Mouse (Mus musculus) c-Kit-positive CD71-negative TER-119-negative erythroid progenitor cells, embryonic 14.5 days (primary cell): ENCODE data around the gene Aip.
"Not testable (repeated sequence)": the region's sequence is repeated elsewhere in the genome, so short reads cannot be mapped to it uniquely, and the experiment has no call there.

Source experiments
- DNase-seq: peaks from one replicate; pipeline ENCODE4 v3.0.0-alpha.2; 2013; ENCODE audit warnings: low read depth

Gene Aip

GRCm38 (mm10) chr19:4091383-4091782, 34.3 kb downstream of the Aip start:
- no peak for DNase-seq

DNA sequence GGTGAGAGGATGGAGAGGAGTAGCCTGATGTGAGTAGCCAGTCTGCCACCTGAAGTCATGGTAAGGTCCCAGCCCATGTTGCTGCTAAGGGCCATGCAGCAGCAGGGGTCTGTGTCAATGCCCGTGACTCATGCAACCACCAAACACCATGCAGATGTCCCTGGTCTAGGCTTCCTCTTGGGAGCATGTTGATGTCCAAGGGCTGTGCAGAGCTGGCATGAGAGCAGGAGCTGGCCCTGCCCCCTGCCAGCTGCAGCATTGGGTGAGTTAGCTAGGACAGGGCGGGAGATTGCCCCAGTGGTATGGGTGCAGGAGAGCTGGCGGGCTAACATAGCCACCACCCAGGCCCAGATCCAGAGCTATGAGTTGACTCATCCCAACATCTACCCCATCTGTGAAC, 35.2 kb downstream of the Aip start:
- DNase-seq: no peak

DNA sequence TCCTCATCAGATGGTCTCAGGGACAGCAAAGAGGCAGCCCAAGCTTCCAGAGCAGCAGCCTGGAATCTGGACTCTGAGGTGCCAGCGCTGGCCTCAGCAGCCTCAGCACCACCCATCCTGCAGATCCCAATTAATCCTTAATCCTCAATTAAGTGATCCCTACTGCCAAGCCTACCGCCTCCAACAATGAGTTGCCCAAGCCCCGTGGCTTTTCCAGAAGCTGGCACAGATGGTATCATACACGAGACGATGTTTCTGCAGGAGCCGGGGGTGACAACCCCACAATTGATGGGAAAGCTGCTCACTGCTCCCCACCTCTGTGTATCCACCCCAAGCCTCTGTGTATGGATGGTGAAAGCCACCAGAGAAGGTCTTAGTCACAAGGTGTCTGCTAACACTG, 36.5 kb downstream of the Aip start:
- DNase-seq: no peak

- no peak for DNase-seq
These were observed 37.5 kb downstream of the Aip start for GRCm38 (mm10) chr19:4088146-4088545.

GRCm38 (mm10) chr19:4087090-4087489, 38.6 kb downstream of the Aip start:
- DNase-seq: no peak

GRCm38 (mm10) chr19:4086156-4086555, 39.5 kb downstream of the Aip start:
- no peak for DNase-seq

DNA sequence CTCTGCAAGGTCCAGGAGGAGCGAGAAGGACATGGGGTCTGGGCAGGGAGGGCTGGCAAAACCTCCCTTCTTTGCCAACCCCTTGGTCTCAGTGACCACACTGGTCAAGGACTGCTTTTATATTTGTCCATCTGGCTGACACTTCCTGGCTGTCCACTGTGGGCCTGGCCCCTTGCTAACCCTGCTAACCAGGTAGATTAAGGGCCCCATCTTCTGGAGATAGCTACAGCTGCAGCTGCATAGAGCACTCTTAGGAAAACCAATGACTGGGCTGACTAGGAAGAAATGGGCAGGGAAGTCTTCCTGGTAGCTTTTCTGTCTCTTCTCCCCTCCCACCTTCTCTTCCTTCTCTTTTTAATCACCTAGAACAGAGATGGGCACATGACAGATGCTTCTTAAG, 40.7 kb downstream of the Aip start:
- DNase-seq: no peak

DNA sequence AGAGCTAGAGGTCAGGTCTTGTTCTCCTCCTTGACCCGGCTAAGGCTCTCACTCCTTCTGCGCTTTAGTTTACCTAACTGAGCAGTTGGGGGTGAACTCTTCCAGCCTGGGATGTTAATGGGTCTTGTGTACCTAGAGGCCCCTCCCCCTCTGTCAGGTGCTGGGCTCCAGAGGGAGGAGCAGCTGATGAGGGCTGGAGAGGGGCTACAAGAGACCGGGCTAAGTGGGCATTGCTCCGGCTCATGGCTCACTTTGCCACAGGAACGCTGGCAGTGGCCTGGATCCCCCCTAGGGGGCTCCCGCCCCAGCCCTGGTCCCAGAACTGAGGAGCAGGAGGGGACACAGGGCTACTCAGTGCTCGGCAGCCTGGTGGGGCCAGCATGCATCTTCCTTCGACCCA, 41.8 kb downstream of the Aip start:
- DNase-seq: no peak

DNA sequence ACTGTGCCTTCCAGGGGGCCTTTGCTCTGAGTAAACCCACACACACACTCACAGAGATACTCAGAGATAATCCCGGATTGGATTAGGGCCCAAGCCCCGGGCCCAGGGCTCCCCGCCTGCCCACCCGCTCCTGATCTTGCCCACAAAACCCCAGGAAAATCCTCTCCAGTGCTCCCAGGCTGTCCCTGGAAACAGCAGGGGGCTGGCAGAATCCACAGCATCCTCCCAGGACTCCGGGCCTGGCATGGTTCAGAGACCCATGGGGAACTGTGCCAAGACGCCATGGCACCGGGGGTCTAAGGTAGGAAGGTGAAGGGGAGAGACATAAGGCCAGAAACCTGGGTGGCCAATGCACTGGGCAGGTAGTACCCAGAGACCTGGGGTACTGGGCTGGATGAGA, 42.3 kb downstream of the Aip start:
- no peak for DNase-seq

DNA sequence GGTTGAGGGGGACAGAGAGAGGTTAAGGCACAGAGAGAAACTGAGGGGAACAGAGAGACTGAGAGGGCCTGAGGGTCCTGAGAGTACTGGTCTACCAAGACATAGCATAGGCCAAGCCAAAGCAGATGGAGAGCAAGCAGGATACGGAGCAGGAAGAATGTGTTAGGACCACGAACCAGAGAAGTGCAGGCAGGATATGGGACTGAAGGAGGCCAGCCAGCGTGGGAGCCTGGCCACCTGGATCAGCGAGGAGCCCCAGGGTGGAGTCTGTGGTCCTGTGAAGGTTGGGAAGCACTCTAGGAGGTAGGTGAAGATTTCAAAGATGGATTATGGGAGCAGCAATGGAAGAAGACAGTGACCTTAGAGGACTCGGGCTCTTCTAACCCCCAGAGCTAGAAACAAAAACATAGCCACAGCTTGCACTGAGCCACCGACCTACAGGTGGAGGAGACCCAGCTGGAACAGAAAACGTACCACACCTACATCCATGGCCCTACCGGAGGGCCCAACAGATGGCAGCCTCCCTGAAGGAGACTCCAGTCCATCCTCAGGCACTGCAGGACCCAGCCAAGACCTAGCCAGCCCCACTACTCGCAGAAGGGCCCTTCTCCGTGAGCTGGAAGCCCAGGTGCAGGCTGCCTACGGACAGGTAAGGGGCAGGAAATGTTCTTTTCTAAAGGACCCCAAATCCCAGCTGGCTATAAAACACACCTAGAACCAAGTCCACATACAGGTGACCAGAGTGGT, 43.3 kb downstream of the Aip start:
- DNase-seq: no peak

GRCm38 (mm10) chr19:4081394-4081793, 44.3 kb downstream of the Aip start, which contains the start of gene Cabp2:
TSS of gene Cabp2 (plus strand) at chr19:4081578.
- DNase-seq: no peak

DNA sequence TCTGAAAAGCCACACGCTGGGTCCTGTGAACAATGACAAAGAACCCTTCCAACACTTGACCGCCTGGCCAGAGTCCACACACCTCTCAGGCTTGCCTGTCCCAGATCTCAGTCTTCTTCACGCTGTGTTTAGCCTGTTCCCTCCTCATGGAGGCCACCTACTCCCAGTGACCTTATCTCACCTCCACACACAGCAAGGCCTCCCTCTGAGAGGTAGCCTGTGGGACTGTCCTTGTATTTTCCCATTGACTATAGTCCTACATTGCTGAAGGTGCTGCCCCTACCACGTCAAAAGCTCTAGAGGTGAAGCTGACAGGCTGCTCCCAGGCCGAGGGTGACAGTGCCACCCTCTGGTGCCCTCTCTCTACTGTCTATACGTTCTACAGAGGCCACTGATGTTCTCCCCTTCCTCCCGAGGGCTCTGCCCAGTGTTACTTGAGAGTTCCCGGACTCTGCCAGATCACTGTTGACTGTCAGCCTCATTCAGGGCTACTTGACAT, 45.1 kb downstream of the Aip start:
- no peak for DNase-seq

- no peak for DNase-seq
These were observed 46.1 kb downstream of the Aip start for GRCm38 (mm10) chr19:4079594-4079993.

- DNase-seq: no peak
These were observed 50.1 kb downstream of the Aip start for GRCm38 (mm10) chr19:4075531-4075930.

DNA sequence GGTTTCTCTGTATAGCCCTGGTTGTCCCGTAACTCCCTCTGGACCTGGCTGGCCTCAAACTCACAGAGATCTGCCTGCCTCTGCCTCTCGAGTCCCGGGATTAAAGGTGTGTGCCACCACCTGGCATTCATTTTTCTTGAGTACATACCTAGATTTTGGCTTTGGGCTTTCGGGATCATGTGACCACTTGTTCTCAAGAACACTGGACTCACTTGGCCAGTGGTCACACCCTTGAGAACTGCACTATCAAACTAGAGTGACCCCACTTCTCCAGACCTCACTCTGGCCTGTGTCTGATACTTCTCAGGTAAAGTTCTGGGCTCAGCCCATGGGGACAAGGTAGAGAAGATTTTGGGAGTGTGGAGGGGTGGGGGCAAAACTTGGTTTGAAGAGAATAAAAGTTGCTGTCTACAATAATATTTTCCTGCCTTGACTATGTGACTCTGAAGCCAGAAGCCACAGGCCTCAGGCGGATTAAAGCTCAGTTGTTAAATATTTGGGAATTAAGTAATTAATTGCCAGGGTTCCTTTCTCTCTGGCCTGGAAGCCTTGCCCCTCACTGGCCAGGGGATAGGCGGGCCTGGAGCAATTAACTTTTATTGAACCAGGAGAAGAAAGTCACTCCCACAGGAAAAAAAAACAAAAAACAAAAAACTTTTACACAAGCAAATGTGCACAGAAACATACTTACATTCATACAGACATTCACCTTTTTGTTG, 52.8 kb downstream of the Aip start:
- DNase-seq: no peak

GRCm38 (mm10) chr19:4071406-4071805, 54.3 kb downstream of the Aip start:
- DNase-seq: no peak

DNA sequence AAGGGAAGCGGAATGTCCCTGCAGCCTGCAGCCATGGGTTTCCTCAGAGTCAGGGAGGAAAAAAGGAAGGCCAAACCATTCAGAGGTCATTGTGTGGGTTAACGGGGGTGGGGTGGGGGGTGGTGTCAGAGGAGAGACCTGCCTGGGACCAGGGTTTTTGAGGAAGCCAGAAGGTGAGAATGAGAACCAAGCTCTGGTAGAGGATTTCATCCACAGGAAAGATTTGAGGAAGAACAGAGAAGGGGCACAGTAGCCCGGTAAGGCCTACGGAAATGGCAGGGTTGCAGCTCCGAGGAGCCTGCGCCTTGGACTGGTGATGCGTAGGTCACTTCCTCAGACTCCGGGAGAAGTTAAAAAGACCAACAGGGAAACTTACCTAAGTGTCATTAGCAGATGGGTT, 54.9 kb downstream of the Aip start:
- DNase-seq: no peak

GRCm38 (mm10) chr19:4070311-4070710, 55.3 kb downstream of the Aip start:
- DNase-seq: no peak

DNA sequence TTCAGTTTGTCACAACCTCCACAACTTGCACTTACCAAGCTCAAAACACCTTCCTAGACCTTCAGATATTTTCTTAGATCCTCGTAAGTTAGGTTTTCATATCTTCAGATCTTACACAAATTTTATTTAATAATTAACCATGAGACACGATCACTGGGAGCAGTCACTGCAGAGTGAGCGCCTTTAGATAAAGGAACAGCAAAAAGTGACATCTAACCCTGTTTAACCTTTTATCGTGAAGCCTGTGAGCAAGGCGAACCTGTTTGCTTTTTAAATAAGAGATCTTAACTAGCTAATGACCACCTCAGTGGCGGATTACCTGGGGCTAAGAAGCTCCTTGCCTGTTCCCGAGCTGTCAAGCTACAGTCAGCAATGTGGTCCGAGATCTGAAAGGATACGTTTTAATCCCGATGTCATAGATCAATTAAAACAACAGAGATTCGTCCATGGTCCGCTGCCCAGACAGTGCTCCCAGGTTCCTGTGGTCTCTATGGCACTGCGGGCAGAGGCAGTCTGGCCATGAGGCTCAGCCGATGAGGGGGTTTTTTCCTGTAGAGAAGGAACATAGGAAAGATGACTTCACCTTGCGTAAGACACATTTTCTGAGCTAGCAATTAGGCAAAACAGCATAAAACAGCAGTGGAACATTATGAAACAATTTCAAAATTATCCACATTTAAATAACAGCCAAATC, 56.8 kb downstream of the Aip start:
- DNase-seq: no peak

GRCm38 (mm10) chr19:4068242-4068641, 57.4 kb downstream of the Aip start:
- DNase-seq: not testable (repeated sequence)

DNA sequence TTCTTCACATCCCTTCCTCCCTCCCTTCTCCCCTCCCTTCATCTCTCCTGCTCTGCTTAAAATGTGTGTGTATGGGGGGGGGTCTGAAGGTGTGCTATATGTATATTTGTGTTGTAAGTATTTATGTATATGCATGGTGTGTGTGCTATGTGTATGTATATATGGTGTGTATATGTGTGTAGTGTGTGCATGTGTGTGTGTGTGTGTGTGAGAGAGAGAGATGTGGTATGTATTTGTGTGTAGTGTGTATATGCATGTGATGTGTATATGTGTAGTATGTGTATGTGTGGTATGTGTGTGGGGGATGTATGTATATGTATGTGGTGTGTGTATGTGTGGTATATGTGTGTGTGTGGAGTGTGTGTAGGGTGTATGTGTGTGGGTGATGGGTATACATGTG, 58.8 kb downstream of the Aip start:
- DNase-seq: no peak

DNA sequence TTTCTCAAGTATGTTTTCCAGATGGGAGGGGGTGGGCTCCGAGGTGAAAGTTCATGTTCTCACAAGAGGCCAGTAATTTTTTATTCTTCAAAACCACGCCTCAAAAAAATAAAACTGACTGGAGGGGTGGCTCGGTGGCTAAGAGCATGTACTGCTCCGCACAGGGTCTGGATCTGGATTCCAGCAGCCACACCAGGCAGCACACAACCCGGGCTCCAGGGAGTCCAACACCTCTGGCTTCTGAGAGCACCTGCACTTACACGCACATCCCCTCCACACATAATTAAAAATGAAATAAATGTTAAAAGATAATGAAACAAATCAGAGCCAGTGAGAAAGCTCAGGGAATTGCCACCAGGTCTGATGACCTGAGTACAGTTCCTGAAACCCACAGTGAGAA, 59.4 kb downstream of the Aip start:
- DNase-seq: no peak

GRCm38 (mm10) chr19:4064501-4064900, 61.2 kb downstream of the Aip start:
- not testable (repeated sequence) for DNase-seq
